Mouse (Mus musculus) olfactory bulb, adult 2 months (tissue): ENCODE measurements at regions not wholly inside any gene's neighbourhood (a gene's known extent, or its start where the extent isn't known, plus 50 kb on each side); places are given as distances from the start of the nearest gene placed in this dataset.

ENCODE experiments used
- CTCF ChIP-seq: fragments of 200-500 bp; IDR thresholded peaks from 2 replicates; pipeline ENCODE4 v1.5.1; 2012; ENCODE audit warnings: low read depth, mild to moderate bottlenecking, low read length, moderate library complexity; ENCODE audit not compliant: insufficient read depth
- POLR2A ChIP-seq: fragments of 200-500 bp; IDR thresholded peaks from 2 replicates; pipeline ENCODE4 v1.6.1; 2012; ENCODE audit warnings: mild to moderate bottlenecking, low read depth, low read length, moderate library complexity; ENCODE audit not compliant: insufficient read depth

DNA sequence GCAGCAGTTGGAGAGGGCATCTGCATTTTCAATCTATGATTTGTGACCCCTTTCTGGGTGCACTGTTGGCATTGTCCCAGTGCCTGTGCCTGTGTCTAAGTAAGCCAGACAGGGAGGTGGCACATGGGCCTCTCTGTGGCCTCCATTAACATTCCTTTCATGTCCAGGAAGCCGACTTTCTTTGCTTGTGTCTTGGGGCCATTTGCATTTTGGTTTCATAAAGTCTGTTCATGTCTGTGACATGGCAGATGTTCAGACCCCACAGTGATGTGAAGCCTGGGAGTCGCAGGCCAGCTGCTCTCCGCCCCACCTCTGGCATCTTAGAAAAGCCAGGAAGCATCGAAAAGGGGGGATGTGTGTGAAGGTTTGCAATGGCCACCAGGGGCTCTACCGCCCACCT, 153.1 kb downstream of the Kif26a start:
- TF ChIP-seq POLR2A (no peak), CTCF (no peak)
